Mouse (Mus musculus) layer of hippocampus, adult 8-10 months (tissue): Measurements from ENCODE around the gene Dzip1. TPM values are rescaled to one million over a fixed set of nuclear protein-coding genes. Genes with fewer than 3 reads are reported as not detected.

ENCODE experiments used
- DNase-seq, 2 experiments: peaks; one replicate each; pipeline ENCODE4 v3.0.0; 2022; ENCODE audit warnings: low spot score in 2 of 2
- total RNA-seq, 4 experiments: library from RNA; stranded (reverse); gene quantifications; 2 replicates each; pipeline ENCODE4 v1.2.4; 2022

Dzip1 gene
- total RNA-seq, 4 experiments from 2014 or later: 103 to 148 (median 130) TPM

DNA sequence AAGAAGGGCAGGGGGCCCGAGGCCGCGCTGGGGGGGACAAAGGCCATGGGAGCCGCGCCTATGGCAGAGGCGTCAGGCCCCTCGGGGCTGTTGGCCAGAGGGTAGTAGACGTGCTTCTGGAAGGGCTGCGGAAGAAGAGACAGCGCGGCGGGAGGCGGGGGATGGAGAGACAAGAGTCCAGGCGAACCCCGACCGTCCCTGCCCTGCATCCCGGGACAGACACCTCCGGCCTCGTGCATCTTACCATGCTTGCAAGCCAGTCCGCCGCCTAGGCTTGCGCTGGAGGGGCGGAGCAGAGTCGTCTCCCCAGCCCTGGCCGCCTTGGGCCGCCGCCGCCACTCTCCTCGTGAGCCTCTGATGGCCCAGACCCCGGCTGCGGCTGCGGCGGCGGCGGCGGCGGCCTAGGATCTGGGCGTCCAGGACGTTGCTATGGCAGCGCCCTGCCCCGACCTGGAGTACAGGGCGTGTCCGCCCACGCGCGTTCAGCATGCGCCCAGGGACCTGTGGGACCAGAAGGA is 2.5 kb downstream of the Dzip1 start:
- DNase-seq: no peak

DNA sequence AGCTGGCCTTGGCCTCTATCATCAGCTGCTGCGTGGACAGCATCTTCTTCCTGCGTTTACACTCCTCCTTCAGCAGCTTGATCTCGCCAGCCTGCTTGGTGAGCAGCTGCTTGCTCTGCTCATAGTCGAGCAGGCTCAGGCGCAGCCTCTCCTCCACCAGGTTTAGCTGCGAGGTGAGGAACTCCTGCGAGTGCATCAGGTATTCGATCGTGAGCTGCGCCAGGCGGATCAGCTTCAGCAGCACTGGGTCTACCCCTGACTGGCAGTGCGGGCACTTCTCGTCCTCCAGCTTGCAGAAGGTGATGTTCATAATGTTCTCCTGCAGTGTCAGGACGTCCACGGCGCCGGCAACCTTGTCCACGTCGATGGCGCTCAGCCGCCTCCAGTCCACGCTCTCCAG is 3.0 kb downstream of the Dzip1 start:
- no peak for DNase-seq

GRCm38 (mm10) chr14:118920654-118921053 is 4.6 kb downstream of the Dzip1 start:
- no peak for DNase-seq

- no peak for DNase-seq
These were observed 6.2 kb downstream of the Dzip1 start for GRCm38 (mm10) chr14:118919025-118919424.

DNA sequence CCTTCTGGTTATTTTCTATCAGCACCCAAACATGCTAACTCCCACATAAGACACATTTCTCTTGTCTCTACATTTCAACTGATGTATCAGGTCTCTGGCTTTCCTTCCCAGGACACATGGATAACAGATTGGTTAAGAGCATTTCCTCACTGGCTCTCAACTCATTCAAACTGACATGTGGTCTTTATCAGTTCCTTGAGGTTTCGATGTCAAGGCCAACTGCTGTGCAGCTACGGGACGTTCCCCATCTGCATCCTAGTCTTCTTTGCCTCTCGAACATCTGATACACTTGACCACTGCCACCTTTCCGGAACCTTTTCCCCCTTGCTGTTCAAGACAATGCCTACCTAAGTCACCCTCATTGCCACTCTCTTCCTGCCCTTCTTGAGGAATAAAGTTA is 11.6 kb downstream of the Dzip1 start:
- DNase-seq: no peak

GRCm38 (mm10) chr14:118911521-118911920 is 13.7 kb downstream of the Dzip1 start:
- DNase-seq: no peak

GRCm38 (mm10) chr14:118910332-118911222 is 14.7 kb downstream of the Dzip1 start:
- peak in 1 of 2 experiments; percentile 77 for DNase-seq

GRCm38 (mm10) chr14:118909872-118910271 is 15.4 kb downstream of the Dzip1 start:
- no peak for DNase-seq

DNA sequence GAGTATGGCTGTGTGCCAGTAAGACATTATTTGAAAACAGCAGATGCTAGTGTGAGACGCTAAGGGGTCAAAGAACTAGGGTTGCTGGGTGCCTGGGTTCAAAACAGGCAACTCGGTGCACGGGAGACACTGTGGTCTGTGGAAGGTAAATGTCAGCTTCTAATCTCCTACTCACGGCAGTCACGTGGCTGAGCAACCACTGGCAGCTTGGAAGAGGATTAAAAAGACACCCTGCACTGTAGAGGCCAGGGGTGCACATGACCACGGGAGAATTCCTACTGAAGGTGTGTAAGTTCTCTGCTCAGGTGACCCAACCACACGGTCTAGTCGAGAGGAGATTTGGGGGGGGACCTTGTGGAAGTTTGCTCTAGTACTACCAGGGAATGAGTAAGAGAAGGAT is 17.7 kb downstream of the Dzip1 start:
- DNase-seq: no peak

DNA sequence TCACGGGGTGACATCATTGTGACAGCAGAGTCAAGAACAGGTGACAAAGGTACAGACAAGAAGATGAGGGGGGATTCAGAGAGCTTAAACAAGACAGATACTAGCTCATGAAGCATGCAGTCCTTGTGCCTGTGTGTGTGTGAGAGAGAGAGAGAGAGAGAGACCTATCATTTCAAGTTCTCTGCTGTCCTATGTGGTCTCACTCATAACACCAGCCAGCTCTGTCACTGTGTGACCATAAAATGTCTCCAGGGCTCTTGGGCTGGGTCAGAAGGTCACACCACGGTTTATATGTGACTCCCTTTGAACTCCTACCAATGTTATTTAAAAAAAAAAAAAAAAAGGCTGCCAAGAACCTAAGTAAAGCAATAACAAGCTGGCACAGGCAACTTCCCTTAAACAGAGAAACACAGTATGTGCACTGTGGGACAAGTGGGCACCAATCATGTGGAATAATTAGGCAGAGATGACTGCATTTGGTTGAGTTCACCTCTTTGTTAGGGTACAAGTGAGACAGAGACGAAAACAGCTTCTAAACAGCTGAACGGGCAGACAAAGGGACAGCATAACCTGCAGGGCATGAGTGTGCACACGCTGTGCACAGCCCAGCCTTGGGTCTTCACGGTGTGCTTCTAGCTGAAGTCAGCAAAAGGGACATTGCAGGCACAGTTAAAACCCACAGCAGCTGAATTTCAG is 21.2 kb downstream of the Dzip1 start:
- DNase-seq: no peak

DNA sequence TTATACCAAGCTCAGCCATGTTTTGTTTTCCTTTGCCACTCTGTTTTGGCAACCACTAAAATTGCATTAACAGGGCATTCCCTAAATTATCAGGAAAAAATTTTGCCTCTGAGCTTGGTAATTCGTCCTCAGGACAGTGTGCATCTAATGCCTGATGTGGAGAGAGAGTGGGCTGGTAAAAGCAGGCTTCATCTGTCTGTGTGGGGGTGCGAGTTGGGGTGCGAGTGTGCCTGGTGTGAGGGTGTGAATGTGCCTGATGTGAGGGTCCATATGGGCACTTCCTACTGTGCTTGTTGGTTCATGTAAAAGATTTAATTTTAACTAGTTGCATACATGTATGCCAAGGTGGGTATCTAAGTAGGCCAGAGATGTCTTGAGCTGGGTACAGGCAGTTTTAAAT is 21.9 kb downstream of the Dzip1 start:
- DNase-seq: no peak

- no peak for DNase-seq
These were observed 24.3 kb downstream of the Dzip1 start for GRCm38 (mm10) chr14:118900911-118901310.

GRCm38 (mm10) chr14:118899940-118900339 is 25.3 kb downstream of the Dzip1 start:
- DNase-seq: no peak

- DNase-seq: no peak
These were observed 29.6 kb downstream of the Dzip1 start for GRCm38 (mm10) chr14:118895655-118896054.

DNA sequence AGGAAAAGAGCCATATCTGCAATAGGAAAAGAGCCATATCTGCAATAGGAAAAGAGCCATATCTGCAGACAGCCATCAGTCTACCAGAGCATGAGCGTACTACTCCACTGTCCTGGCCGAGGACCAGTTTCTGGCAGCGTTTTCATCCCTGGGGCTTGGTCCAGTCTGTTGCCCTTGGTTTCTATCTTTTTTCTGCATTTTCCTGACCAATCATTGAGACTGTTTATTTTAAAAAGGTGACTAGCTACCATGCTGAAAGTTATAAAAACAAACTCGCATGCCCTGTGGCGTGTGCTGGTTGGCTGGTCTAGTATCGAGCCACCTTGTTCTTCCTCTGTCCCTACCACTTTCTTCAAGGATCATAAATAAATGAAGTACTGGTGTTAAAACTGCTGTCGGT is 30.0 kb downstream of the Dzip1 start:
- no peak for DNase-seq

GRCm38 (mm10) chr14:118890101-118890500 is 35.2 kb downstream of the Dzip1 start:
- peak; percentile 67 to 69 for DNase-seq

GRCm38 (mm10) chr14:118884250-118884556 is 41.1 kb downstream of the Dzip1 start:
- DNase-seq: no peak

DNA sequence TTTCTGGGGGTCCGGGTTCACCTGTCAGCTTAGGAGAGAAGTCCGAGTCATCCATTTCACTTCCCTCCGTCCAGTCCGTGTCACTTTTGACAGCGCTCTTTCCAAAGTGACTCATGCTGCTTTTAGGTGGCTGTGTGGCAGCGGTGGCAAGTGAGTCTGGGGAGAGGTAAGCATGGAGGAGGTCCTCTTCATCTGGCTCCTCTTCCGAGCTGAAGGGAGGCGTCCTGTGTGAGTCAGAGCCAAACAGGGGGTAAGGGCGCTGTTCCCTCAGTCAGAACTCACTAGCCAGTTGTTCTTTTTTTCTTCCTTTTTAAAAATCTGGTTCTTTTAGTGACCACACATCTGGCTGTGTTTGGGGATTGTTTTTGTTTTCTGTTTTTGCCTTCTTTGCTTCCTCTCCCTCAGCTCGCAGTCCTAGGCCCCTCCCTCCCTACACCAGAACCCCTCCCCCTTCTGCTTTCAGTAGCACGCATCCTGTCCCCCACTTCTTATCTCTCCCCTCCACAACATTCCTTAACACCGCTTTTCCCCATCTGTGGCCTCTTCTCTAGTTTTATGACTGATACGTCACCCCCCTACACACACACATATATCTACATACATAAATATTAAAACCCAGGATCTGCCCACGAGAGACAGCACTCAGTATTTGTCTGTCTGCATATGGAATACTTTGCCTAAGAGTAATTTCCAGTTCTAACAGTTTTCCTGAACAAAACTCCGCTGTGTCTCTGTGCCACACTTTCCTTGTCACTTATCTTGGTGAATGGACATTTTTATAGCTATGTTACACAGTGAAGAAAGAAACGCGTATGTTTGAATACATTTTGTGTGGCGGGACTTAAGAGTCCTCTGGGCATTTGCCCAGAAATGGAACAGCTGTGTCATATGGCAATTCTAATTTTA is 41.7 kb downstream of the Dzip1 start:
- no peak for DNase-seq

- DNase-seq: no peak
These were observed 44.6 kb downstream of the Dzip1 start for GRCm38 (mm10) chr14:118880696-118881095.

DNA sequence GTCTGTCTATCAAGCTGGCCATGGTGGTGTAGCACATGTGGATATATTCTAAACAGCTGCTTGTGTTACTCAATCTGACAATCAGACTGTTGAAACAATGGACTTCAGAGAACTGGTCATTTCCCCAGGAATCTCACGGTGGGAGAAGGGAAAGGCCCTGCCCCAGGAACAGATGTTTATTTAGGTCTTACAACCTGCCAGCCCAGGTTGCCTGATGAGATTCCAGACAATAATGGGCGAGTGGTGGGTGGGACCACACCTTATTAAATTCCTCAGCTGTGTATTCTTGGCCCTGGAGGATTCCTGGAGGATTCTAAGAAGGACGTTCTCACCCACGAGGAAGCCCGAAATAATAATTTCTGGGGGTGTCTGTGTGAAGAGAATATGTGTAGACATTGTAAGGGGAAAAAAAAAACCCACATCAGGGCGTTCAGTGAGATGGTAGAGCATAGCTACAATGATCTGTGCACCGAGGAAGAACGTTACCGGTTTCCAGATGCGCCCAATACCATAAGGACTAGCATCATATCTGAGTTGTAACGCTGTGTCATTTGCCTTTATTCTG is 46.8 kb downstream of the Dzip1 start:
- no peak for DNase-seq

DNA sequence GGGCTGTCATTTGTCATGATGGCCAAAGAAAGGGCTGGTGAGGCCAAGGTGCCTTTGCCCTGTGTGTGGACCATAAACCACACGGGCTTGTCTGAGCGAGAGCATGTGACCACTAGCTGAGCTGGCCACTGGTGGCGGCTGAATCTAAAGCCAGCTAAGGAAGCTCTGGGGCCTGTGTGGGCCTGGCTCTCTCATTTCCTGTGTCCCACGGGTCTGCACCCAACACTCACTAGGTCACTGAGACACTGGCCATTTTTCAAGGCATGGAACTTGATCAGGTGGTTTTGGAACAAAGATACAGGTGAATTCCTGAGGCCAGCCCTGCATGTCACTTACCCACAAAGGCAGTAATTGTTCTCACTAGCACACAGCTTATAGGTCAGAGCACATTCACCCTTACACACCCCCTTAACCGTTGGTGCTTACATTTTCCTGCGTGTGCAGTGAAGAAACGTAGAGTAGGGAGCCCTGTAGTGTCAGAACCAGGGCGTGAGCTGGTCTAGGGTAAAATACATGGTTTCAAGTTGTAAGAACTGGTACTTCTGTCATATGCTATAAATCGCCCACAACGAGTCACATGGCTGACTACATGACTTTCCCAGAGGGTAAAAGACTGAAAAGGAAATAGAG is 50.4 kb downstream of the Dzip1 start:
- DNase-seq: no peak
